Mouse (Mus musculus): ENCODE results near the gene 1110065P20Rik. TPM values are rescaled to one million over a fixed set of nuclear protein-coding genes. Genes with fewer than 3 reads are reported as not detected.

The 1110065P20Rik gene
- total RNA-seq, 2 experiments from 2014 or later, result 6.3 to 6.7 TPM

Other genes starting within 250 kb of the 1110065P20Rik start
- not detected in 2 replicates for gene 3100002H09Rik, start 240.4 kb downstream of the 1110065P20Rik start, total RNA-seq (2015)
- gene 3100002H09Rik, start 240.4 kb downstream of the 1110065P20Rik start, total RNA-seq (2017), result not detected in 2 replicates
- gene Pou3f1, start 194.4 kb downstream of the 1110065P20Rik start, total RNA-seq (2015), result 0.05 TPM in 1 of 2 replicates, not detected in the other
- gene Pou3f1, start 194.4 kb downstream of the 1110065P20Rik start, total RNA-seq (2017), result not detected in 2 replicates
- 78.0 and 81.5 TPM in 2 replicates for gene Utp11, start 157.6 kb downstream of the 1110065P20Rik start, total RNA-seq (2015)
- 70.8 and 93.1 TPM in 2 replicates for gene Utp11, start 157.6 kb downstream of the 1110065P20Rik start, total RNA-seq (2017)
- gene Fhl3, start 150.5 kb downstream of the 1110065P20Rik start, total RNA-seq (2015), result 17.1 and 19.3 TPM in 2 replicates
- 4.9 and 5.3 TPM in 2 replicates for gene Fhl3, start 150.5 kb downstream of the 1110065P20Rik start, total RNA-seq (2017)
- 98.5 and 113 TPM in 2 replicates for gene Sf3a3, start 136.4 kb downstream of the 1110065P20Rik start, total RNA-seq (2015)
- 158 and 175 TPM in 2 replicates for gene Sf3a3, start 136.4 kb downstream of the 1110065P20Rik start, total RNA-seq (2017)
- 32.9 and 36.0 TPM in 2 replicates for gene Inpp5b, start 109.3 kb downstream of the 1110065P20Rik start, total RNA-seq (2015)
- 28.6 and 31.4 TPM in 2 replicates for gene Inpp5b, start 109.3 kb downstream of the 1110065P20Rik start, total RNA-seq (2017)
- 30.0 and 43.0 TPM in 2 replicates for gene Mtf1, start 49.1 kb downstream of the 1110065P20Rik start, total RNA-seq (2015)
- 27.8 and 35.8 TPM in 2 replicates for gene Mtf1, start 49.1 kb downstream of the 1110065P20Rik start, total RNA-seq (2017)
- 56.7 and 58.5 TPM in 2 replicates for gene Yrdc, start 517 bp downstream of the 1110065P20Rik start, total RNA-seq (2015)
- gene Yrdc, start 517 bp downstream of the 1110065P20Rik start, total RNA-seq (2017), result 22.7 and 32.8 TPM in 2 replicates
- gene Maneal, start 11.0 kb upstream of the 1110065P20Rik start, total RNA-seq (2015), result 0.07 TPM in 1 of 2 replicates, not detected in the other
- 0.14 and 0.17 TPM in 2 replicates for gene Maneal, start 11.0 kb upstream of the 1110065P20Rik start, total RNA-seq (2017)
- gene Epha10, start 29.7 kb upstream of the 1110065P20Rik start, total RNA-seq (2015), result not detected in 2 replicates
- gene Epha10, start 29.7 kb upstream of the 1110065P20Rik start, total RNA-seq (2017), result not detected in 2 replicates
- gene 9930104L06Rik, start 85.9 kb upstream of the 1110065P20Rik start, total RNA-seq (2015), result 4.4 and 6.5 TPM in 2 replicates
- 7.9 and 9.1 TPM in 2 replicates for gene 9930104L06Rik, start 85.9 kb upstream of the 1110065P20Rik start, total RNA-seq (2017)
- gene Cdca8, start 88.1 kb upstream of the 1110065P20Rik start, total RNA-seq (2015), result 115 and 125 TPM in 2 replicates
- gene Cdca8, start 88.1 kb upstream of the 1110065P20Rik start, total RNA-seq (2017), result 121 and 137 TPM in 2 replicates
- 0.89 and 2.6 TPM in 2 replicates for gene Rspo1, start 135.2 kb upstream of the 1110065P20Rik start, total RNA-seq (2015)
- gene Rspo1, start 135.2 kb upstream of the 1110065P20Rik start, total RNA-seq (2017), result 0.41 and 0.71 TPM in 2 replicates
- 87.0 and 101 TPM in 2 replicates for gene Gnl2, start 165.4 kb upstream of the 1110065P20Rik start, total RNA-seq (2015)
- 133 and 205 TPM in 2 replicates for gene Gnl2, start 165.4 kb upstream of the 1110065P20Rik start, total RNA-seq (2017)
- 0.15 TPM in 1 of 2 replicates, not detected in the other for gene Dnali1, start 214.5 kb upstream of the 1110065P20Rik start, total RNA-seq (2015)
- not detected in 2 replicates for gene Dnali1, start 214.5 kb upstream of the 1110065P20Rik start, total RNA-seq (2017)
- gene Snip1, start 215.5 kb upstream of the 1110065P20Rik start, total RNA-seq (2015), result 22.0 and 28.6 TPM in 2 replicates
- gene Snip1, start 215.5 kb upstream of the 1110065P20Rik start, total RNA-seq (2017), result 28.3 and 33.5 TPM in 2 replicates
- gene Meaf6, start 233.9 kb upstream of the 1110065P20Rik start, total RNA-seq (2015), result 37.5 and 48.8 TPM in 2 replicates
- gene Meaf6, start 233.9 kb upstream of the 1110065P20Rik start, total RNA-seq (2017), result 39.0 and 57.7 TPM in 2 replicates

Data from megakaryocyte progenitor cell, adult 5-6 weeks (primary cell).